Mouse (Mus musculus) layer of hippocampus, adult 18-20 months (tissue): ENCODE measurements around the gene Ndufs8. TPM values are rescaled to one million over a fixed set of nuclear protein-coding genes. Genes with fewer than 3 reads are reported as not detected.

Experiments
- DNase-seq, 2 experiments: peaks; one replicate each; pipeline ENCODE4 v3.0.0; 2022; ENCODE audit warnings: low spot score in 2 of 2
- total RNA-seq, 2 experiments: library from RNA; stranded (reverse); gene quantifications; 2 replicates each; pipeline ENCODE4 v1.2.3; 2021

Gene Ndufs8
- total RNA-seq, 2 experiments from 2014 or later, result 144 to 147 TPM

DNA sequence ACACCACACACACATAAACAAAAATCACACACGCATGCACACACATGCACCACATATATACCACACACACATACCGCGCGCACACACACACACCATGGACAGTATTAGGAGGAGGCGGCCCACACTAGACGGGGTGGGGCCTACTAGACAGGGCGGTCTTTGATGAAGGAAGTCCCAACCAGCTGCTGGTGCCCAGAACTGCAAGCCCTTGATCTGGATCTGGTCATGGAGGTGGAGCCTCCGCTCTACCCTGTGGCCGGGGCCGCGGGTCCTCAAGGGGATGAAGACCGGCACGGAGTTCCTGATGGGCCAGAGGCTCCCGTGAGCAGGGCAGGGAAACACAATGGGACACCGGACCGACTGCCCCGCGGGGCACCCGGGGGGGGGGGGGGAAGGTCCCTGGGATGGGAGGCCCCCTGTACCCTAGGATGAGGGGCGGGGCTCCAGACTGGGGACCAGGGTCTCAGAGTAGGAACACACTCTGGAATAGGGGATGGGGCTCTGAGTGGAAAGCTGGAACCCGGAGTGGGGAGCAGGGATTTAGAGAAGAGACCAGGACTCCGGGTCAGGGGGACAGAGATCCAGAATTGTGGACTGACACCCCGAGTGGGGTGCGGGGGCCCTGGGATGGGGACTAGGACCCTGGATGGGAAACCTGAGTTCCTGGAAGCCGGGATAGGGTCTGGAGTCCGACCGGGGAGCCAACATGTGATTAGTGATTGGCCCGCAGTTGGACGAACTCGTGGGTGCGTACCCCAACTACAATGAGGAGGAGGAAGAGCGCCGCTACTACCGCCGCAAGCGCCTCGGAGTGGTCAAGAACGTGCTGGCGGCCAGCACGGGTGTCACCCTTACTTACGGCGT lies 22.7 kb upstream of the Ndufs8 start, which contains the start of gene Unc93b1:
TSS of gene Unc93b1 (plus strand) at position 155 of the 864 bp plus-strand sequence.
- DNase-seq, result no peak

DNA sequence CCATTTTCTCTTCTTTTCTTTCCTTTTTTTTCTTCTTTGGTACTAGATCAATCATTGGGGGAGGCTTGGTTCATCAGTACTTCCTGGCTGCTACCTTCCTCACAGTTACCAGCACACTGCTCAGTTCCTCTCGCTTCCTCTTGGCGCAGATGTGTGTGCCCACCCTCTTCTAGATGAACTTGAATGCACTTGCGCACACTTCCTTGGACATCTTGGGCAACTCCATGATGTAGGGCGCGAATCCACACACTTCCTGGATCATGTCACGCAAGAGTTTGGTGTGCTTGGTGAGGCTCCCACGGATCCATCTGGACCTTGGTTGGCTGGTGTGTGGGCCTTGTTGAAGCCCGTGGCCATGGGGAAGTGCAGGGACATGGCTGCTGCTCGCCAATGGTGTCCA lies 19.1 kb upstream of the Ndufs8 start:
- DNase-seq, result no peak

DNA sequence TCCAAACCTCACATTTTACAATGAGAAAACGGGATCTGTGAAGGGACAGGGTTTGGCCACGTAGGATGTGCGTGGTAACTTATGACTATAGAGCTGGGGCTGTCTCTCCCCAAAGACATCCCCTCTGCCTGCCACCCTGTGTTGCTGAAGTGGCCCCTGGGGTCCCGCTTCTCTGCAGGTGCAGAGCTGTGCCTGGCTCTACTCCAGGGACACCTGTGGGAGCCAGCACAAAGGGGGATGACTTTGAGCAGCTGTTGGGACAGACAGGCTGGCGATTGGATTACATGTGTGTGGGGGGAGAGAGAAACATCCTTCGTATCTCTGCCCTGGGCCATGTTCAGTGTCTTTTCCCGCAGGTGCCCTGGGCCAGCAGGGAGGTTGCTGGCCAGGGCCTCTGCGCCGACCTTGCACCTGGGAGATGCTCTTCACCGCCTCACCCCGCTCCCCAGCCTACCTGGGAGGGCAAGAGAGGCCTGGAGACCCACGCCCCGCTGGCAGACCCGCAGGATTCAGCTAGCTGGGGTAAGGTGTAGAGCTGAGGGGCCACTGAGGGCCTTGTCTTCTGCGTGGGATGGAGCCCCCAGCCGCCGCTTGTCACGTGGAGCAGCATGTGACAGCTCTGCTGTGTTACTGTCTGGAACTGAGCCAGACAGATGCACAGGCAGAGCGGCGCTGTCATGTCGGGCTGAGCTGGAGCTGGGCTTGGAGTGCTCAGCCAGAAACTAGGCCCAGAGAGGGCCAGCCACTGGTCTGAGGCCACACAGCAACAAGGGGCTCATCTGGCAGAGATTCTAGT lies 17.9 kb upstream of the Ndufs8 start:
- no peak for DNase-seq

GRCm38 (mm10) chr19:3929211-3929941 lies 16.8 kb upstream of the Ndufs8 start, which contains the start of gene Aldh3b1:
Aldh3b1 (minus strand) TSS chr19:3929808.
- DNase-seq, result peak; percentile 43 to 60

GRCm38 (mm10) chr19:3928779-3929178 lies 16.2 kb upstream of the Ndufs8 start:
- DNase-seq, result no peak

DNA sequence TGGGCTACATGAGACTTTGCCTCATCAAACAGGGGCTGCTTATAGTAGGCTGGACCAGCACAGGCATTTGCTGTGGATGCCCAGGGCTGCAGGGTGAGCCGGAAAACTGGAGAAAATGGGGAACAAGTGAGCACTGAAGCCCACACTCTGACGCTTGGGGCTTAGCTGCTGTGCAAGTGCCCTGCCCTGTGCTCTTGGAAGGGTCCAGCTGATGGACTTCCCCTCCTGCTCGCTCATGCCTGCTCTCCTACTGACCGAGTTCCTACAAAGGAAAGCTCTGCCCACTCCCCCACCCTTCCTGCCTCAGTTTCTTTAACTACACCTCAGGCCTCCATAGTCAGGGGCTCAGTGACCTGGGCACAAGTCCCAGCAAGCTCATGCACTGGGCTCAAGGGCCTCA lies 15.4 kb upstream of the Ndufs8 start:
- DNase-seq, result no peak

- no peak for DNase-seq
These were observed 14.1 kb upstream of the Ndufs8 start for GRCm38 (mm10) chr19:3926685-3927084.

GRCm38 (mm10) chr19:3926279-3926678 lies 13.7 kb upstream of the Ndufs8 start:
- no peak for DNase-seq

GRCm38 (mm10) chr19:3925859-3926258 lies 13.3 kb upstream of the Ndufs8 start:
- DNase-seq, result no peak

DNA sequence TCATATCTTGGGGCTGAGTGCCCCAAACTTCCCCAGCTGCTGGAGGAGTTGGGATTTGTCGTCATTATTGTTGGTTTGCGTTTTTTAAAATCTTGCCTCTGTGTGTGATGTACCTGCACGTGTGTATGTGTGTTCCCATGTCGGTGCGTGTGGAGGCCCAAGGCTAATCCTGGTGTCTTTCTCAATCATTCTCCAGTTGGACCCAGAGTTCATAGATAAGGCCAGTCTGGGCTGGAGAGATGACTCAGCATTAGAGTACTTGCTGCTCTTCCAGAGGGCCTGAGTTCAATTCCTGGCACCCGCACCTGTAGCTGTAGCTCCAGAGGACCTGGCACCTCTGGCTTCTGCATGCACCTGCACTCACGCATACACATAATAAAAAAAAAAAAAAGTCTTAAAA lies 12.3 kb upstream of the Ndufs8 start:
- DNase-seq, result no peak

DNA sequence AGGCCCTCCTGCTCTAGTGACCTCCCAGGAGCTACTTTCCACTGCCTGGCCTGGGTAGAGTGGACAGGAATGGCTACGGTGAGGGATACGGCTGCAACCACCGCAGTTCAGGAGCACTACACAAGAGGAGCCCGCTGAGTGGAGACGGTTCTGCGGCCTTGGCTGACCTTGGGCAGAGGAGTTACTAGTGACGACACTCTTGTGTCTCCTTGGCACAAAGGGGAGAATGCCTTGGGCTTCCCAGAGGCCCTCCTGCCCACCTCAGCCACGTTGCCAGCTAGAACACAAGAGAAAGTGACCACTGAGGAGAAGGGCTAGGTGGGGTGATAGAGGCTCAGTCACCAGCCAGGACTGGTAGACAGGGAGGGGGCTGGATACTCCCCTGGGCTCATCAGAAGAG lies 11.6 kb upstream of the Ndufs8 start:
- DNase-seq, result no peak

GRCm38 (mm10) chr19:3923586-3923985 lies 11.0 kb upstream of the Ndufs8 start:
- no peak for DNase-seq

GRCm38 (mm10) chr19:3922661-3923371 lies 10.2 kb upstream of the Ndufs8 start:
- DNase-seq, result no peak

GRCm38 (mm10) chr19:3919928-3920327 lies 7.4 kb upstream of the Ndufs8 start:
- no peak for DNase-seq

GRCm38 (mm10) chr19:3916727-3917126 lies 4.2 kb upstream of the Ndufs8 start:
- DNase-seq, result no peak

DNA sequence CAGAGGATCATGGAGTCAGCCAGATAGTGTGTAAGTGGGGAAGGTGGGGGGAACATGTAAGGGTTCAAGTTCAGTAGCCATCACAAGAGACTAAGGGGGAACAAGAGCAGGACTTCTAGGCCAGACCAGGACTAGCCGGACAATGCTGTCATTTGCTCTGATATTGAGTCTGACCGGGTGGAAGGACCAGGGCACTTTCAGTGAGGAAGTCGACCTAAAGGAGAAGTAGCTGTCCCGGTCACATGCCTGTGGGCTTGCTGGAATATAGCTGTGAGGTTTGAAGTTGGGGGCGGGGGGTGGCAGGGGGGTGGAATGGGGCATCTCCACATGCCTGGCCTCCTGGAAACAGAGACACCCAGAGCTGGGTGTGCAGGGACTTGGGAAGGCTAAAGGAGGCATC lies 2.0 kb upstream of the Ndufs8 start:
- DNase-seq, result no peak

GRCm38 (mm10) chr19:3913692-3914091 lies 1.1 kb upstream of the Ndufs8 start:
- no peak for DNase-seq

- DNase-seq, result no peak
These were observed 2.4 kb downstream of the Ndufs8 start for GRCm38 (mm10) chr19:3910206-3910605.

DNA sequence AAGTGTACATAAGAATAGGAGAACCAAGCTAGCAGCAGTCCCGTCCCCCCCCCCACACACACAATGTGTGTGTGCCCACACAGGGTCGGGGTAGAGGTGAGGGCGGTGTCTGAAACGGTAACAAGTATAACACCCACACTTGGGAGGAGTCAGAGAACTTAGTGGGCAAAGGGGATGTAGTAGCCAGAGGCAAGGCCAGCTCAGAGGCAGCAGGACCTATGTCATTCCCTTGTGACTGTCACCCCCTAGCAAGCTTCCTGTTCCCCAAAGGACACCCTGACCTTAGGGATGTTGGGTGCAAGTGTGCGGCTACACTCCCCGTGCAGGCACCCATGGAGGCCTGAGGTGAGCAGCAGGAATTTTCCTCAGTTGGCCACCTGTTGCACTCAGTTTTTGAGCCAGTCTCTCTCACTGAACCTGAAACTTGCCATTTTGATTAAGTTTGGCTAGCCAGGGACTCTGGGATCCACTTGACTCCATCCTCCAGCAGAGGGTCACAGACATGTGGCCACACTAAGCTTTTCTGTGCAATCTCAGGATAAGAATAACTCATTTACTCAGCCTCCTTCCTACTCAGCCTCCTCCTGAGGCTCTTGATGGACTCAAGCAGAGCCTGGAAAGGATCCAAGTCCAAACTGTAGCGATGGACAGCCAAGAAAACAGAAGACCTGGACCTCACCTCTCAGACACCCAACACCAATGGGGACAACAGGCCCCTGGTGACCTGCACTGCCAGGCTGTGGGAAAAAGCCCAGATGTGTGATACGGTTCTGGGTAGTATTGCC lies 4.5 kb downstream of the Ndufs8 start:
- no peak for DNase-seq
